Mouse (Mus musculus): ENCODE results near the gene Brat1. TPM values are rescaled to one million over a fixed set of nuclear protein-coding genes. Genes with fewer than 3 reads are reported as not detected.

Brat1 gene
- total RNA-seq (2014; rRNA removed) = 5.5 and 6.1 TPM in 2 replicates
- 13.3 and 14.4 TPM in 2 replicates for polyA plus RNA-seq (2012; rRNA removed)

GRCm38 (mm10) chr5:140704378-140705251 lies at the start of gene Brat1:
Gene Brat1, plus strand, starts transcription at chr5:140705011.
- DNase-seq (ENCODE audit: extremely low read depth, low read depth, low spot score) = peak; percentile 98
- H3K36me3 ChIP-seq (ENCODE audit: control insufficient read depth, insufficient read depth, low read length) = no peaks in the 10 kb centered on the region
- peak within 1 kb of the TSS; percentile 74 for H3K4me3 ChIP-seq (ENCODE audit: insufficient read depth, low read depth, low read length)
- H3K79me2 ChIP-seq (ENCODE audit: control insufficient read depth, insufficient read depth, low read length) = no peaks in the 10 kb centered on the region; the same call in 1 of the 2 replicates
- H3K27me3 ChIP-seq (ENCODE audit: control insufficient read depth, insufficient read depth, low read length) = no peaks in the 10 kb centered on the region
- peak within 1 kb of the TSS; percentile 97 for H3K27ac ChIP-seq (replicated peaks; ENCODE audit: insufficient read depth, low read depth, low read length)
- H3K9ac ChIP-seq (ENCODE audit: low read depth, low read length) = peak within 1 kb of the TSS; percentile 82
- under 1% methylated on average over 69 of the region's 69 CpGs for WGBS
- peak; percentile 79 for TF ChIP-seq POLR2A (IDR thresholded peaks at IDR 0.05; ENCODE audit: extremely low read depth, insufficient read depth, low read length)
- TF ChIP-seq CTCF (IDR thresholded peaks at IDR 0.05; ENCODE audit: low read depth, low read length) = no peak
- H3K4me1 ChIP-seq (ENCODE audit: control insufficient read depth, insufficient read depth, low read length) = peaks cover 12% of the 10 kb centered on the region

DNA sequence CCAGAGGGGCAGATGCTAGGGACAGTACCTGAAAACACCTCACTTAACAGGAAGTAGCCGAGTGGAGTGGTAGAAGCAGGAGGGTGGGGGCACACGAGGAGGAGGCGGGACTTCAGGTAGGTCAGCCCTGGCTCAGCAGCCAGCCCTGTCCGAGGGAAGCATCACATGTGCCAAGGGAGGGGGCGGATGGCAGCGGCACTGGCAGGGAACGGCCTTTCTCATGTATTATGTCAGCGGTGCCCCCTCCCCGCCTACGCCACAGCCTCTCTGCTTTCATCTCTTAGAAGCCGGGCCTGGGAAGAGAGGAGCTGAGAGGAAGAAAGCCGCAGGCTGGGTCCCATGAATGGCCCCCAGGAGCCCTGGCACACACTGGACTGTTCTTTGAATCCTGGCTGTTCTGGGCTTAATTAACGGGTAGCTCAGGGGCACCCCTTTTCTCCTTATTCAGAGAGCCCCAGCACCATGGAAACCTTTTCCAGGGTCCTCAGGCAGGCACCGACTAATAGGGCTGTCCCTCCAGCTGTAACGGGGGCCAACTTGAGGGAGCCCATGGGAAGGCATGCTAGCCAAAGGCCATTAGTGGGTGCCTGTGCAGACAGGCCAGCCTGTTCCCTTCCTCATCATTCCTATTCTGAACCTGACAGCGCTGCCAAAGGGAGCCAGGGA lies 45.1 kb upstream of the Brat1 start:
- Histone ChIP-seq H3K4me3 (ENCODE audit: insufficient read depth, low read depth, low read length) (no peak overlapping the region), H3K27me3 (ENCODE audit: control insufficient read depth, insufficient read depth, low read length) (no peaks in the 10 kb centered on the region), H3K36me3 (ENCODE audit: control insufficient read depth, insufficient read depth, low read length) (no peaks in the 10 kb centered on the region), H3K27ac (replicated peaks; ENCODE audit: insufficient read depth, low read depth, low read length) (no peak overlapping the region), H3K4me1 (ENCODE audit: control insufficient read depth, insufficient read depth, low read length) (no peaks in the 10 kb centered on the region), H3K79me2 (ENCODE audit: control insufficient read depth, insufficient read depth, low read length) (no peaks in the 10 kb centered on the region), H3K9ac (ENCODE audit: low read depth, low read length) (no peak overlapping the region)
- DNase-seq (ENCODE audit: extremely low read depth, low read depth, low spot score) = no peak
- 54% methylated on average over 16 of the region's 16 CpGs for WGBS
- no peak for TF ChIP-seq CTCF (IDR thresholded peaks at IDR 0.05; ENCODE audit: low read depth, low read length)
- TF ChIP-seq POLR2A (IDR thresholded peaks at IDR 0.05; ENCODE audit: extremely low read depth, insufficient read depth, low read length) = no peak

GRCm38 (mm10) chr5:140660398-140660797 lies 44.4 kb upstream of the Brat1 start:
- no peak for DNase-seq (ENCODE audit: extremely low read depth, low read depth, low spot score)
- no peaks in the 10 kb centered on the region for H3K36me3 ChIP-seq (ENCODE audit: control insufficient read depth, insufficient read depth, low read length)
- no peaks in the 10 kb centered on the region for H3K4me1 ChIP-seq (ENCODE audit: control insufficient read depth, insufficient read depth, low read length)
- TF ChIP-seq POLR2A (IDR thresholded peaks at IDR 0.05; ENCODE audit: extremely low read depth, insufficient read depth, low read length) = no peak
- no peak for TF ChIP-seq CTCF (IDR thresholded peaks at IDR 0.05; ENCODE audit: low read depth, low read length)
- 56% methylated on average over 1 of the region's 1 CpGs for WGBS
- no peaks in the 10 kb centered on the region for H3K79me2 ChIP-seq (ENCODE audit: control insufficient read depth, insufficient read depth, low read length)
- no peak overlapping the region for H3K9ac ChIP-seq (ENCODE audit: low read depth, low read length)
- no peaks in the 10 kb centered on the region for H3K27me3 ChIP-seq (ENCODE audit: control insufficient read depth, insufficient read depth, low read length)
- H3K4me3 ChIP-seq (ENCODE audit: insufficient read depth, low read depth, low read length) = no peak overlapping the region
- no peak overlapping the region for H3K27ac ChIP-seq (replicated peaks; ENCODE audit: insufficient read depth, low read depth, low read length)

DNA sequence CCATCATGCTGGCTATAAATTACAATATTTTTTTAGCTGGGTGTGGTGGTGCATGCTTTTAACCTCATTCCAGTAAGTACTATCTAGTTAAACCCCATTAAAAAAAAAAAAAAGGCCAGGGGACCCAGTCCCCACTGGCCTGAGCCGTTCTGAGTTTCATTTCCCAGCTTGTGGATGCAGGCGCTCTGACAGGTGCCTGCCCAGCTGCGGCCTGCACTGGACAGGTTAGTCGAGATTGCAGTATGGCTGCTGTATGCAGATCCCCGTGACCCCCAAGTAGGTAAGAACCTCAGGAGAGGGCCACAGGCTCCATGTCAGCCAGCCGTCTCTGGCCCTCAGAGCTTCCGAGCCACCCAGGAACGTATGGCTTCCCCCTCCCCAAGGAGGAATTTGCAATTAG lies 43.4 kb upstream of the Brat1 start:
- Histone ChIP-seq H3K27me3 (ENCODE audit: control insufficient read depth, insufficient read depth, low read length) (no peaks in the 10 kb centered on the region), H3K36me3 (ENCODE audit: control insufficient read depth, insufficient read depth, low read length) (no peaks in the 10 kb centered on the region), H3K4me1 (ENCODE audit: control insufficient read depth, insufficient read depth, low read length) (no peaks in the 10 kb centered on the region), H3K9ac (ENCODE audit: low read depth, low read length) (no peak overlapping the region), H3K27ac (replicated peaks; ENCODE audit: insufficient read depth, low read depth, low read length) (no peak overlapping the region), H3K79me2 (ENCODE audit: control insufficient read depth, insufficient read depth, low read length) (no peaks in the 10 kb centered on the region), H3K4me3 (ENCODE audit: insufficient read depth, low read depth, low read length) (no peak overlapping the region)
- TF ChIP-seq POLR2A (IDR thresholded peaks at IDR 0.05; ENCODE audit: extremely low read depth, insufficient read depth, low read length) (no peak), CTCF (IDR thresholded peaks at IDR 0.05; ENCODE audit: low read depth, low read length) (no peak)
- 77% methylated on average over 8 of the region's 8 CpGs for WGBS
- no peak for DNase-seq (ENCODE audit: extremely low read depth, low read depth, low spot score)

- DNase-seq (ENCODE audit: extremely low read depth, low read depth, low spot score) = no peak
- WGBS = 82% methylated on average over 12 of the region's 12 CpGs
- Histone ChIP-seq H3K4me1 (ENCODE audit: control insufficient read depth, insufficient read depth, low read length) (no peaks in the 10 kb centered on the region), H3K79me2 (ENCODE audit: control insufficient read depth, insufficient read depth, low read length) (no peaks in the 10 kb centered on the region), H3K27me3 (ENCODE audit: control insufficient read depth, insufficient read depth, low read length) (no peaks in the 10 kb centered on the region), H3K36me3 (ENCODE audit: control insufficient read depth, insufficient read depth, low read length) (no peaks in the 10 kb centered on the region), H3K27ac (replicated peaks; ENCODE audit: insufficient read depth, low read depth, low read length) (no peak overlapping the region), H3K9ac (ENCODE audit: low read depth, low read length) (no peak overlapping the region), H3K4me3 (ENCODE audit: insufficient read depth, low read depth, low read length) (no peak overlapping the region)
- TF ChIP-seq POLR2A (IDR thresholded peaks at IDR 0.05; ENCODE audit: extremely low read depth, insufficient read depth, low read length) = no peak
- no peak for TF ChIP-seq CTCF (IDR thresholded peaks at IDR 0.05; ENCODE audit: low read depth, low read length)
Observed at GRCm38 (mm10) chr5:140661875-140662643, 42.8 kb upstream of the Brat1 start.

Measured in liver, adult 2 months (tissue).